Mouse (Mus musculus) cortical plate, adult 2 months (tissue): Measurements from ENCODE around the gene Epha7.

ENCODE experiments used
- CTCF ChIP-seq: fragments of 200-500 bp; IDR thresholded peaks from 2 replicates; pipeline ENCODE4 v1.5.1; 2011; ENCODE audit warnings: mild to moderate bottlenecking, control low read depth, low read length; ENCODE audit not compliant: insufficient read depth; ENCODE audit errors: extremely low read depth
- POLR2A ChIP-seq: fragments of 200-500 bp; IDR thresholded peaks from 2 replicates; pipeline ENCODE4 v1.6.1; 2011; ENCODE audit warnings: mild to moderate bottlenecking, low read length, control low read depth; ENCODE audit not compliant: insufficient read depth; ENCODE audit errors: extremely low read depth

GRCm38 (mm10) chr4:28926072-28926471 lies 113.1 kb downstream of the Epha7 start:
- TF ChIP-seq POLR2A = no peak
- TF ChIP-seq CTCF = no peak
